Mouse (Mus musculus): ENCODE measurements around the gene Ccnl1. TPM values are rescaled to one million over a fixed set of nuclear protein-coding genes. Genes with fewer than 3 reads are reported as not detected.

Gene Ccnl1
- polyA plus RNA-seq, 1 experiment from 2014 or later, result 92.3 TPM

GRCm38 (mm10) chr3:65919016-65919415 lies 39.0 kb downstream of the Ccnl1 start:
- in situ Hi-C loops (cut with MboI; ENCODE audit: low pct_unique_long_range_greater_than_20kb), result no loop called here
- no peak for TF ChIP-seq CTCF (IDR thresholded peaks at IDR 0.05)
- ATAC-seq (no peak), DNase-seq (ENCODE audit: low read depth, low spot score) (no peak)
- ChIA-PET CTCF (interaction anchor here (1.7 to 3.4 kb wide), 3 partner anchors 8 to 11 kb away, joined by 6 to 10 read pairs (median 6); no protein-coding TSS in a partner anchor), POLR2A (no interaction called here)
- H3K27me3 ChIP-seq, result no peaks in the 10 kb centered on the region

- ChIA-PET CTCF (interaction anchor here (0.6 to 1.2 kb wide), 4 partner anchors 10 to 26 kb away, joined by 3 to 4 read pairs (median 3); no protein-coding TSS in a partner anchor), POLR2A (no interaction called here)
- H3K27me3 ChIP-seq, result no peaks in the 10 kb centered on the region
- DNase-seq (ENCODE audit: low read depth, low spot score) (no peak), ATAC-seq (no peak)
- in situ Hi-C loops (cut with MboI; ENCODE audit: low pct_unique_long_range_greater_than_20kb), result no loop called here
- no peak for TF ChIP-seq CTCF (IDR thresholded peaks at IDR 0.05)
These were observed 45.1 kb downstream of the Ccnl1 start for GRCm38 (mm10) chr3:65912928-65913327.

GRCm38 (mm10) chr3:65912217-65912616 lies 45.8 kb downstream of the Ccnl1 start:
- POLR2A ChIA-PET, result no interaction called here
- in situ Hi-C loops (cut with MboI; ENCODE audit: low pct_unique_long_range_greater_than_20kb), result no loop called here
- ATAC-seq (no peak), DNase-seq (ENCODE audit: low read depth, low spot score) (no peak)
- TF ChIP-seq CTCF (IDR thresholded peaks at IDR 0.05), result no peak
- CTCF ChIA-PET, result interaction anchor here (0.6 to 1.1 kb wide), 3 partner anchors 9 to 25 kb away, joined by 3 read pairs; no protein-coding TSS in a partner anchor
- no peaks in the 10 kb centered on the region for H3K27me3 ChIP-seq

GRCm38 (mm10) chr3:65911265-65911664 lies 46.8 kb downstream of the Ccnl1 start:
- no peak for TF ChIP-seq CTCF (IDR thresholded peaks at IDR 0.05)
- no peak for DNase-seq (ENCODE audit: low read depth, low spot score)
- CTCF ChIA-PET, result no interaction called here
- ATAC-seq, result no peak
- POLR2A ChIA-PET, result no interaction called here
- H3K27me3 ChIP-seq, result no peaks in the 10 kb centered on the region
- in situ Hi-C loops (cut with MboI; ENCODE audit: low pct_unique_long_range_greater_than_20kb), result no loop called here

- ChIA-PET POLR2A (interaction anchor here (1.0 kb wide), 1 partner anchor 14 kb away, joined by 3 read pairs; no protein-coding TSS in a partner anchor), CTCF (interaction anchor here (0.7 to 1.8 kb wide), 3 partner anchors 9 to 21 kb away, joined by 3 to 6 read pairs (median 5); no protein-coding TSS in a partner anchor)
- no peak for TF ChIP-seq CTCF (IDR thresholded peaks at IDR 0.05)
- no peaks in the 10 kb centered on the region for H3K27me3 ChIP-seq
- in situ Hi-C loops (cut with MboI; ENCODE audit: low pct_unique_long_range_greater_than_20kb), result no loop called here
- ATAC-seq (no peak), DNase-seq (ENCODE audit: low read depth, low spot score) (no peak)
These were observed 48.6 kb downstream of the Ccnl1 start for GRCm38 (mm10) chr3:65909454-65909853.

GRCm38 (mm10) chr3:65907536-65907935 lies 50.5 kb downstream of the Ccnl1 start:
- DNase-seq (ENCODE audit: low read depth, low spot score), result no peak
- H3K27me3 ChIP-seq, result no peaks in the 10 kb centered on the region
- ATAC-seq, result no peak
- in situ Hi-C loops (cut with MboI; ENCODE audit: low pct_unique_long_range_greater_than_20kb), result no loop called here
- ChIA-PET POLR2A (no interaction called here), CTCF (interaction anchor here (1.6 kb wide), 1 partner anchor 11 kb away, joined by 6 read pairs; no protein-coding TSS in a partner anchor)
- no peak for TF ChIP-seq CTCF (IDR thresholded peaks at IDR 0.05)

GRCm38 (mm10) chr3:65905281-65906169 lies 52.5 kb downstream of the Ccnl1 start:
- no peak for ATAC-seq
- in situ Hi-C loops (cut with MboI; ENCODE audit: low pct_unique_long_range_greater_than_20kb), result no loop called here
- TF ChIP-seq CTCF (IDR thresholded peaks at IDR 0.05), result no peak
- H3K27me3 ChIP-seq, result no peaks in the 10 kb centered on the region
- ChIA-PET POLR2A (interaction anchor here (1.1 to 1.3 kb wide), 3 partner anchors 17 to 34 kb away, joined by 3 to 7 read pairs (median 4); no protein-coding TSS in a partner anchor), CTCF (interaction anchor here (0.8 to 2.5 kb wide), 8 partner anchors 10 to 48 kb away, joined by 3 to 9 read pairs (median 4); no protein-coding TSS in a partner anchor)
- DNase-seq (ENCODE audit: low read depth, low spot score), result no peak

- in situ Hi-C loops (cut with MboI; ENCODE audit: low pct_unique_long_range_greater_than_20kb), result no loop called here
- ChIA-PET CTCF (interaction anchor here (0.8 to 2.5 kb wide), 9 partner anchors 11 to 278 kb away, joined by 3 to 9 read pairs (median 4); no protein-coding TSS in a partner anchor), POLR2A (interaction anchor here (1.1 to 1.3 kb wide), 3 partner anchors 18 to 33 kb away, joined by 3 to 7 read pairs (median 4); no protein-coding TSS in a partner anchor)
- ATAC-seq, result peak; percentile 90
- peak; percentile 88 for DNase-seq (ENCODE audit: low read depth, low spot score)
- no peaks in the 10 kb centered on the region for H3K27me3 ChIP-seq
- no peak for TF ChIP-seq CTCF (IDR thresholded peaks at IDR 0.05)
These were observed 53.3 kb downstream of the Ccnl1 start for GRCm38 (mm10) chr3:65904711-65905110.

GRCm38 (mm10) chr3:65904106-65904505 lies 53.9 kb downstream of the Ccnl1 start:
- no peaks in the 10 kb centered on the region for H3K27me3 ChIP-seq
- ChIA-PET CTCF (interaction anchor here (1.0 to 2.5 kb wide), 7 partner anchors 14 to 278 kb away, joined by 3 to 9 read pairs (median 4); no protein-coding TSS in a partner anchor), POLR2A (interaction anchor here (1.1 to 1.3 kb wide), 3 partner anchors 18 to 33 kb away, joined by 3 to 7 read pairs (median 4); no protein-coding TSS in a partner anchor)
- DNase-seq (ENCODE audit: low read depth, low spot score) (no peak), ATAC-seq (peak; percentile 27)
- in situ Hi-C loops (cut with MboI; ENCODE audit: low pct_unique_long_range_greater_than_20kb), result no loop called here
- no peak for TF ChIP-seq CTCF (IDR thresholded peaks at IDR 0.05)

- no peaks in the 10 kb centered on the region for H3K27me3 ChIP-seq
- DNase-seq (ENCODE audit: low read depth, low spot score), result no peak
- in situ Hi-C loops (cut with MboI; ENCODE audit: low pct_unique_long_range_greater_than_20kb), result no loop called here
- no peak for ATAC-seq
- no peak for TF ChIP-seq CTCF (IDR thresholded peaks at IDR 0.05)
- POLR2A ChIA-PET, result no interaction called here
- CTCF ChIA-PET, result interaction anchor here (1.1 to 3.8 kb wide), 2 partner anchors 11 to 26 kb away, joined by 4 to 19 read pairs; no protein-coding TSS in a partner anchor
These were observed 59.3 kb downstream of the Ccnl1 start for GRCm38 (mm10) chr3:65898598-65899278.
